Mouse (Mus musculus) frontal cortex, postnatal 14 days (tissue): ENCODE data around the gene Ube2n.

Experiments
- DNase-seq, 2 experiments: peaks; one replicate each; pipeline ENCODE4 v3.0.0; 2022; ENCODE audit warnings: low spot score in 2 of 2

The Ube2n gene

DNA sequence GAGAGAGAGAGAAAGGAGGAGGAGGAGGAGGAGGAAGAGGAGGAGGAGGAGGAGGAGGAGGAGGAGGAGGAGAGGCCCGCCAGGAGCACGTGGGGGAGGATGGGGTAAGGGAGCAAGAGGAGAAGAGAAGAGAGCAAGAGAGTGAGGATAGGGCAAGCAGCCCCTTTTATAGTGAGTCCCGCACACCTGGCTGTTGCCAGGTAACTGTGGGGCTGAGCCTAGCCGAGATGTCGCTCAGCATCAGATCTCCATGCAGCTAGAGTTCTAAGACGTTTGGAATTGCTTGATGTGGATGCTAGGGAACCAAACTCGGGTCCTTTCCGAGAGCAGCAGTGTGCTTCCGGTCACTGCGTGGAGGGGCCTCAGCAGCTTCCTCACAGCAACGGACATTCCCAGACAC is 79.5 kb downstream of the Ube2n start:
- DNase-seq, result no peak
